Mouse (Mus musculus) neural tube, embryonic 14.5 days (tissue): ENCODE measurements at regions not wholly inside any gene's neighbourhood (a gene's known extent, or its start where the extent isn't known, plus 50 kb on each side); places are given as distances from the start of the nearest gene placed in this dataset.

Experiments
- ATAC-seq: fragments of 200-750 bp; cut with Nextera tagmentation; 2 replicates; pipeline ENCODE4 v1.8.0; 2017; ENCODE audit warnings: low read depth, mild to moderate bottlenecking, moderate TSS enrichment, moderate library complexity
- H3K27ac ChIP-seq: fragments of 300-500 bp; sonication (generic); 2 replicates; pipeline ENCODE4 v1.5.1; 2014; ENCODE audit warnings: low read depth, mild to moderate bottlenecking, control low read depth, low read length, moderate library complexity, mixed read lengths
- H3K27me3 ChIP-seq: fragments of 300-500 bp; sonication (generic); 2 replicates; pipeline ENCODE4 v1.6.1; 2014; ENCODE audit warnings: low read length; ENCODE audit not compliant: control insufficient read depth, insufficient read depth
- H3K36me3 ChIP-seq: fragments of 300-500 bp; sonication (generic); 2 replicates; pipeline ENCODE4 v1.6.1; 2014; ENCODE audit warnings: low read length, mixed read lengths; ENCODE audit not compliant: control insufficient read depth, insufficient read depth
- H3K4me1 ChIP-seq: fragments of 300-500 bp; sonication (generic); 2 replicates; pipeline ENCODE4 v1.6.1; 2014; ENCODE audit warnings: low read length; ENCODE audit not compliant: control insufficient read depth, insufficient read depth
- H3K4me2 ChIP-seq: fragments of 300-500 bp; sonication (generic); 2 replicates; pipeline ENCODE4 v1.6.1; 2014; ENCODE audit warnings: mild to moderate bottlenecking, low read depth, low read length, control low read depth
- H3K4me3 ChIP-seq: fragments of 300-500 bp; sonication (generic); 2 replicates; pipeline ENCODE4 v1.5.1; 2014; ENCODE audit warnings: low read depth, low read length, control low read depth, mixed read lengths
- H3K9ac ChIP-seq: fragments of 300-500 bp; sonication (generic); replicated peaks from 2 replicates; pipeline ENCODE4 v1.6.1; 2014; ENCODE audit warnings: low read depth, mild to moderate bottlenecking, control low read depth, low read length, mixed read lengths
- H3K9me3 ChIP-seq: fragments of 300-500 bp; sonication (generic); 2 replicates; pipeline ENCODE4 v1.6.1; 2016; ENCODE audit warnings: low read length; ENCODE audit not compliant: control insufficient read depth
- WGBS: fragments of 180-500 bp; shearing (Covaris S2); extraction: QIAGEN DNeasy Blood & Tissue Kit; methylation state at CpG from one replicate; pipeline ENCODE4 v1.1.7; 2014; 5-methylcytosine and 5-hydroxymethylcytosine counted together

DNA sequence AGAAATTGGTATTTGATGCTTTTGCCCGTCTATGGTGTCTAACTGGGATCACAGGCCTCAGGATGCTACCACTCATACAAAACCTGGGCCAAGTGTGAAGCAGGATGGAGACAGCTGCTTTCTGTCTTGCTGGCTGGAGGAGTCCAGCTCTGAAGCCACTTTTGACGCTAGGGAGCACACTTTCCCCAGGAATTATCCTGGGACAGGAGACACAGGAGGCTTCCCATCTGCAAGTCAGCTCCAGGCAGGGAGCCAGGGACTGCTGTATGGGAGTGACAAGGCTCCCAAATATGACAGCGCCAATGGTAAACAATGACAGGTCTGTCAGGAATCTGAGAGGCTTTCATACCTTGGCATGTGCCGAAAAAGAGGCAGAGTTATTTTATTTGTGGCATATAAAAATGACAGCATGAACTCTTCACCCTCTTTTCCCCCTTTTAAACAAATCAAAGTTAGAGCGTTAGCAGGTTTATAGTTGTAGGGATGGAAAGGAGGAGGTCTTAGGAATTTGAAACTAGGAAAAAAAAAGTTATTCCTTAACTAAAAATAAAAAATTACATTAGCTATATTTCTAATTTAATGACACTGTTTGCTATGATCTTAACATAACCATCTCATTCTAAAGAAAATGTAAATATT, 938.9 kb upstream of the Slc10a2 start:
- no peaks in the 10 kb centered on the region for H3K36me3 ChIP-seq
- H3K27me3 ChIP-seq: no peaks in the 10 kb centered on the region
- H3K4me3 ChIP-seq: no peak overlapping the region
- H3K9me3 ChIP-seq: no peaks in the 10 kb centered on the region
- H3K4me1 ChIP-seq: no peaks in the 10 kb centered on the region
- no peak overlapping the region for H3K27ac ChIP-seq
- peak; percentile 75 for ATAC-seq
- 33% methylated on average over 5 of the region's 5 CpGs for whole genome bisulfite sequencing
- H3K9ac ChIP-seq: no peak overlapping the region
- H3K4me2 ChIP-seq: no peak overlapping the region

DNA sequence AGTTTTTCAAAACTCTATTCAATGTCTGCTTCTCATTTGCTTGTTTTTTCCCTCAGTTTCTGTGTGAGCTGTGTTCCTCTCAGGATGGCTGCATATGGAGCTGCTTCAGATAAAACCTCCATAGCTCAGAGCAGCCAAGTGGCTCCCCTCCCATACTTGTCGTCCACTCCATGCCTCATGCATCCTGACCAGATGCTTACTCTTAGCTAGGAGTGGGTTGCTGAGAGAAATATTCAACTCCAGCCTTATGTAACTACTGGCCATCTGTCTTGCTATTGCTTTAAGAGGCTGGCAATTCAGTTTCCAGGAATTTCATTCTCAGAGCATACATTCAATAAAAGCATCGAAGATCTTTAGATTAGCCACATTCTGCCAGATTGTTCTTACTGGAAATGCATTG, 907.1 kb upstream of the Slc10a2 start:
- no peaks in the 10 kb centered on the region for H3K9me3 ChIP-seq
- 73% methylated on average over 2 of the region's 2 CpGs for WGBS
- no peak overlapping the region for H3K9ac ChIP-seq
- no peak overlapping the region for H3K27ac ChIP-seq
- no peak for ATAC-seq
- H3K4me2 ChIP-seq: no peak overlapping the region
- H3K27me3 ChIP-seq: no peaks in the 10 kb centered on the region
- no peaks in the 10 kb centered on the region for H3K36me3 ChIP-seq
- no peaks in the 10 kb centered on the region for H3K4me1 ChIP-seq
- no peak overlapping the region for H3K4me3 ChIP-seq

DNA sequence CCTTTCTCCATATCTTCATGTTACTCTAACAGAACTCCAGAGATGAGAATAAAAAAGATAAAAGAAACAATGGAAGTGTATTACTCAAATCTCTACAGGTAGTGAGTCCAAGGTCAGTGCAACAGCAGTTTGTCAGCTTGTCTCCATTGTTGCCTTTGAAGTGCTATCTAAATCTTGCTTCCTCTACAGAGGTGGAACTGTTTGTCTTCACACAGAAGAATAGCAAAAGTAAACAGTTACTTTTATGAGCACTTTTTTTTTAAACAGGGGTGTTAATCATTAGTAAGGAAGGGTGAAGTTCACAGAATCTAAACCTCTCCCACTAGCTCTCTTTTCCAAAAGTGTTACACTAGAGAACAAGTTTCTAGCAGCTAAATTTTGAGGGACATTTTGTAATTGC, 906.0 kb upstream of the Slc10a2 start:
- no peak overlapping the region for H3K4me2 ChIP-seq
- H3K36me3 ChIP-seq: no peaks in the 10 kb centered on the region
- no peak overlapping the region for H3K27ac ChIP-seq
- H3K9ac ChIP-seq: no peak overlapping the region
- no peak overlapping the region for H3K4me3 ChIP-seq
- no peak for ATAC-seq
- H3K9me3 ChIP-seq: no peaks in the 10 kb centered on the region
- H3K4me1 ChIP-seq: no peaks in the 10 kb centered on the region
- H3K27me3 ChIP-seq: no peaks in the 10 kb centered on the region

DNA sequence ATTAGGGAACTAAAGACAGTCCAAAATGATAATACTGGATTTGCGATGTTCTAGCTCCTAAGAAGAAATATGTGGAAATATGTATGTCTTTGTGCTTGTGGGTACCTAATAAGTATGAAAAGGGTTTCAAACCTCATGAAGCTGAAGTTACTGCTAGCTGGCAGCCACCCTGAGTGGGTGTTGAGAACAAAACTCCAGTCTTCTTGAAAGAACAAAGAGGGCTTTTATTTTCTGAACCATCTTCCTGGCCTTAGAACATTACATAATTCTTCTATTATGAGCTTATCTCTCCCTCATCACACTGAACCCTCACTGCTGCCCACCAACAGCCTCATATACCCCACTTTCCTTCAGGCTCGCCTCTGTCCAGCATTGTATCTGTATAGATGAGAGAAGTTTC, 905.6 kb upstream of the Slc10a2 start:
- no peak for ATAC-seq
- Histone ChIP-seq H3K9me3 (no peaks in the 10 kb centered on the region), H3K27me3 (no peaks in the 10 kb centered on the region), H3K9ac (no peak overlapping the region), H3K4me2 (no peak overlapping the region), H3K36me3 (no peaks in the 10 kb centered on the region), H3K27ac (no peak overlapping the region), H3K4me1 (no peaks in the 10 kb centered on the region), H3K4me3 (no peak overlapping the region)
- 82% methylated on average over 2 of the region's 2 CpGs for WGBS

DNA sequence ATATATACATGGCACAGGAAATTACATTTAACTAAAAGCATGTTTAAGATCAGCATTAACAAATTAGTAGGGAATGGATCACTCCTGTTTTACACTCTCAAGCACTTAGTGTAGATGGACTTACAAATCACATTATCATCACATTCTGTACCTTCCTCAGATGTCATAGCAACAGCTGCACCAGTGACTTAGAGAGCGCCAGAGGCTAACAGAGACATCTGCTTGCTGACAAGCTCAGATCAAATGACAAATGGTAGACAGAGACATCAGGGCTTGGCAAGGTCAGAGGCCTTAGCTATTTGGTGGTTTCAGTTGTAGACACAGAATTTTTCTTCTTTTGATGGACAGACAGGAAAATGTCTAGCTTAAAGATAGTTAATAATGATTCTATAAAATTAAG, 897.5 kb upstream of the Slc10a2 start:
- Histone ChIP-seq H3K27me3 (no peaks in the 10 kb centered on the region), H3K4me2 (no peak overlapping the region), H3K4me1 (no peaks in the 10 kb centered on the region), H3K4me3 (no peak overlapping the region), H3K27ac (no peak overlapping the region), H3K36me3 (no peaks in the 10 kb centered on the region), H3K9ac (no peak overlapping the region), H3K9me3 (no peaks in the 10 kb centered on the region)
- no peak for ATAC-seq
- 35% methylated on average over 1 of the region's 1 CpGs for WGBS

DNA sequence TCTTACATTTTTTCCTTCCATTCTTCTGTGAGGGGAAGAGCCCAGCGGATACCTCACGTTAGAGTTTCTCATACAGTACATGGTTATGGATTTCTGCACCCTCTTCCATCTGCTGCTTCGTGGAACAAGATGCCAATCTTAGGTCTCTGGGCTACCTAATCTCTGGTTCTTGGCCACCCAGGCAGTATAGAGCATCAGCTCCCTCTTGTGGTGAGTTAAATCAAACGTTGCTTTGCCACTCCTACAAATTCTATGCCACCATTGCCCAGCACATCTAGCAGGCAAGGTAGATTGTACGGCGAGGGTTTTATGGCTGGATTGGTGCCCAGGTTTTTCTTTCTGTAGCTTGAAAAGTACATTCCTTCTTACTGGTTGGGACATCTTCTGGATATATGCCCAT, 889.7 kb upstream of the Slc10a2 start:
- H3K4me1 ChIP-seq: no peaks in the 10 kb centered on the region
- H3K4me2 ChIP-seq: no peak overlapping the region
- no peak overlapping the region for H3K4me3 ChIP-seq
- H3K9me3 ChIP-seq: no peaks in the 10 kb centered on the region
- no peaks in the 10 kb centered on the region for H3K36me3 ChIP-seq
- no peak for ATAC-seq
- H3K27ac ChIP-seq: no peak overlapping the region
- no peak overlapping the region for H3K9ac ChIP-seq
- WGBS: 60% methylated on average over 6 of the region's 6 CpGs
- no peaks in the 10 kb centered on the region for H3K27me3 ChIP-seq

DNA sequence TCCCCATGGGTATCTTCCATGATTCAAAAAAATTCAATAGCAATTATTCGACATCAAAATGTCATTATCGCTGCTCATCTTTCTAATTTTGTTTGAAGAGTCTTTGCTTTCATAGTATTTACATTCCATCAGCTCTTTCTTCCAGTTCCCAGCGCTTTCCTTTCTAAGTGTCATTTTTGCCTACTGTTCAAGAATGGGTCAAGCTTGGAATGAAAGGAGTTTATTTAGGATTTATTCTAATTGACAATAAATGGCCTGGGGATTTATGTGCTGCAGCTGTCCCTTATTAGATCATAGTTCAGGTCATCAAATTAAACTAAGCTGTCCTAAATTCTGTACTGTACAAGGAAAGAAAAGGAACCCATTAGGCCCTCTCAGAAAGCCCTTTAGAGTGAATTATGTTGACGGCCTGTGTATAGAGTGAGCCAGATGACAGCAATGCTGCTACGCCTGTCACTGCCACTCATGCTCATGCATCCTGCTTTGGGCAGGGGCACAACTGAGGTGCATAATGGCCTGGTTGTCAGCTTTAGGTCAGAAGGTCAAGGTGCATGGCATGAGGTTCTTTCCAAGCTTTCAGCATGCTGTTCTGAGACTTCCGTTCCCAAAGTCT, 860.4 kb upstream of the Slc10a2 start:
- 44% methylated on average over 6 of the region's 6 CpGs for WGBS
- Histone ChIP-seq H3K9me3 (no peaks in the 10 kb centered on the region), H3K27ac (no peak overlapping the region), H3K4me1 (no peaks in the 10 kb centered on the region), H3K36me3 (no peaks in the 10 kb centered on the region), H3K4me3 (no peak overlapping the region), H3K27me3 (no peaks in the 10 kb centered on the region), H3K4me2 (no peak overlapping the region), H3K9ac (no peak overlapping the region)
- no peak for ATAC-seq

DNA sequence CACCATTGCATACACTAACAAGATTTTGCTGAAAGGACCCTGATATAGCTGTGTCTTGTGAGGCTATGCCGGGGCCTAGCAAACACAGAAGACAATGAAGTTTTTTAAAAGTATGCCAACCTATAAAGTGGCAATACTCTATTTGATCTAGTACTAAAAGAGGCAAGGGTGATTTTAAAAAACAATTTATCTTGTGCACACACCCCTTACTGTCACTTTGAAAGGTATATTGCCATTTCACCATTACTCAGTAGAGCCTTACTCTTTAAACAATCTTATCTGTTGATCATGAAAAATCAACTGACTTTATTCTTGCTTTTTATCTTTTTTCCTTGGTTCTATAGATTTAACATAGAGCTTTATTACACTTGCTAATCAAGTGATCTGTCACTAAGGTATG, 859.1 kb upstream of the Slc10a2 start:
- Histone ChIP-seq H3K4me1 (no peaks in the 10 kb centered on the region), H3K9me3 (no peaks in the 10 kb centered on the region), H3K27ac (no peak overlapping the region), H3K27me3 (no peaks in the 10 kb centered on the region), H3K4me2 (no peak overlapping the region), H3K9ac (no peak overlapping the region), H3K36me3 (no peaks in the 10 kb centered on the region), H3K4me3 (no peak overlapping the region)
- WGBS: 82% methylated on average over 1 of the region's 1 CpGs
- ATAC-seq: no peak

DNA sequence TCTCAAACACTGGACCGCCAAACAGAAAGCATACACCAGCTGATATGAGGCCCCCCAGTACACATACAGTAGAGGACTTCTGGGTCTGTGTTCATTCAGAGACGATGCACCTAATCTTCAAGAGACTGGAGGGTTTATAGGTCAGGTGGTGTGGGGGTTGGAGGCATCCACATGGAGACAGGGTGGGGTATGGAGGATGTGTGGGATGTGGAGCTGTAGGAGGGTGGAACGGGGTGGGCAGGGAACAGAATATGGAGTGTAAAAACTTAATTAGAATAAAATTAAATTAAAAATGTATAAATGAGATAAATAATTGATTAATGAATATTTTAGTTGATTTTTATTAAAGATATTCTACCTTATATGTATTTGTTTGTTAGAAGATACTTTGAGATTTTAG, 832.9 kb upstream of the Slc10a2 start:
- no peaks in the 10 kb centered on the region for H3K9me3 ChIP-seq
- H3K36me3 ChIP-seq: no peaks in the 10 kb centered on the region
- WGBS: 85% methylated on average over 3 of the region's 3 CpGs
- H3K4me3 ChIP-seq: no peak overlapping the region
- no peak overlapping the region for H3K9ac ChIP-seq
- no peak overlapping the region for H3K4me2 ChIP-seq
- ATAC-seq: no peak
- no peaks in the 10 kb centered on the region for H3K27me3 ChIP-seq
- H3K27ac ChIP-seq: no peak overlapping the region
- H3K4me1 ChIP-seq: no peaks in the 10 kb centered on the region
